Mouse (Mus musculus) kidney, adult 18-20 months (tissue): ENCODE data around the gene Slc17a5.
"Not testable (repeated sequence)": the region's sequence is repeated elsewhere in the genome, so short reads cannot be mapped to it uniquely, and the experiment has no call there.

Experiments used
- DNase-seq: peaks from one replicate; pipeline ENCODE4 v3.0.0; 2021

Gene Slc17a5

DNA sequence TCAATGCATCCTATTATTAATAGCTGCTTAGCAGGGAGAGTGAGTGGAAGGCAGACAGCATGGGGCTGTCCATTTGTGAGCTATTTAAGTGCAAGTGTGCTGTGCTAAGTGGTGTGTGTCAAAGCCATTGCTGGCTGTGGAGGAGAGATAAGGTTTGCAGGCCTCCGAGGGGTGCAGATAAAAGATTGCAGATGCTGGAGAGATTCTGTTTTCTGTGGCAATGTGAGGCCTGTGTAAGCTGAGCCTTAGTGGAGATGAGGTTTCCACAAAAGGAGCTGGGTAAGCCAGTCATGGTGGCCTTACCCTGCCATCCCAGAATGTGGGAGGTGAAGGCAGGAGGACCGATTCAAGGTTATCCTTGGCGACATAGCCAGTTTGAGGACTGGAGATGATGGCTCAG is 71.7 kb downstream of the Slc17a5 start:
- DNase-seq: no peak

DNA sequence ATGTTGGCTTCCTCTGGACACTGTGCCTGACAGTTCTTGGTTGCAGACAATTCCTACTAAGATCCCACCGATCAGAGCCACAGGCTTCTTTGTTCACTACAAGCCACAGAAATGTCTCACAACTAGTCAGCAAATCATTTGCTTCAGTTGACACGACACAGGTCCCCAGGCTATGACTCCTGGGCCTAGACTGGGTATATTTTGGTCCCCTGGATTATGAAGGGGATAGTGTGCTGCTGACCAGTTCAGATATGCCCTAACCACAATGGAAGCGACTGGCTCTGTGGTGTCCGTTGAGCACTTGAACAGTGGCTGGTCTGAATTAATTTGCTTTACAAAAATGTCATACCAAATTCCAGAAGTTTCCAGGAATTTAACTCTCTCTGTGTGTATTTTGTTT is 73.2 kb downstream of the Slc17a5 start:
- DNase-seq: no peak

DNA sequence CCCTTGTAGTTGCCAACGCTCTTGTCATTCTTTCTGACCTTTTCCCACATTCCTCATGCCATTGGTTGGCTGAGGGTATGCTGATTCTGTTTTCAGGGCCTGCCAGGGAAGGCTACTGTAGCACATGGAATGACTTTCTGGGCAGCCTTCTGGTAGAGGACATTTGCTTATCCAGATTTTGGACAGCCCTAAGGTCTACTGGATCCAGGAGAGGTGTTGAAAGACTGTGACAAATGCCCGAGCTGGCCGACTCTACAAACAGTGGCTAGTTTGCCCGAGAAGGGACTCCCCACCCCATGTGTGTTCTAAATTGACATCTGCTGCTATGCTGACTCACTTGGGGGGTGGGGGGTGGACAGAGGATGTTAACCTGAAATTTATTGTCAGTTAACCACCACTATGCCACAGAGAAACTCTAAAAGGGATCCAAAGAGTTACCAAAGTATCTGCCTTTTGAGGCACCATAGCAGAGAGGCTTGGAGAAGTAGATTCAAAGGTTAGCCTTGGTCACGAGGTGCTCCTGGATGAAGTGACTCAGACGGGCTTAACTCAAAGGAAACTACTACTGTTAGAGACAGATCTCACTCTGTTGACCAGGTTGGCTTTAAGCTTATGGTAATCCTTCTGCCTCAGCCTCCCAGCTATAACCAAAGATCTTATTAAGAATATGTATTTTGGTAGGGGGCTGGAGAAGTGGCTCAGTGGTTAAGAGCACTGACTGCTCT is 73.9 kb downstream of the Slc17a5 start:
- no peak for DNase-seq

DNA sequence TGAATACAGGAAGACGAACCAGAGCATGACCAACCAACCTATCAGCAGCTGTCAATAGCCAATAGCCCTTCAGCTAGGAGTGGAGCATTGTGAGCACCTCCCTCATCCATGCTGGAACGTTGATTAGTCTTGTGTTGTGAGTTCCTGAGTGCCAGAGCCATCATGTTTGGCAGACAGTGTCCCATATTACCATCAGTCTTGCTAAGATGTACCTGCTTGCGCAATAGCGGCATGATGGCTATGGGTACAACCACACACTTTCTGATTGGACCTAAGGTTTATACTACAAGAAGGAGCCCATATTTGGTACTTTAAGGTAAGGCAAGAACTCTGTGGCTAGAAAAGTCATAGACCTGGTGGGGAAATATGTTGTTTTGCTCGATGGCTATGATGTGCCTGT is 76.1 kb downstream of the Slc17a5 start:
- no peak for DNase-seq

DNA sequence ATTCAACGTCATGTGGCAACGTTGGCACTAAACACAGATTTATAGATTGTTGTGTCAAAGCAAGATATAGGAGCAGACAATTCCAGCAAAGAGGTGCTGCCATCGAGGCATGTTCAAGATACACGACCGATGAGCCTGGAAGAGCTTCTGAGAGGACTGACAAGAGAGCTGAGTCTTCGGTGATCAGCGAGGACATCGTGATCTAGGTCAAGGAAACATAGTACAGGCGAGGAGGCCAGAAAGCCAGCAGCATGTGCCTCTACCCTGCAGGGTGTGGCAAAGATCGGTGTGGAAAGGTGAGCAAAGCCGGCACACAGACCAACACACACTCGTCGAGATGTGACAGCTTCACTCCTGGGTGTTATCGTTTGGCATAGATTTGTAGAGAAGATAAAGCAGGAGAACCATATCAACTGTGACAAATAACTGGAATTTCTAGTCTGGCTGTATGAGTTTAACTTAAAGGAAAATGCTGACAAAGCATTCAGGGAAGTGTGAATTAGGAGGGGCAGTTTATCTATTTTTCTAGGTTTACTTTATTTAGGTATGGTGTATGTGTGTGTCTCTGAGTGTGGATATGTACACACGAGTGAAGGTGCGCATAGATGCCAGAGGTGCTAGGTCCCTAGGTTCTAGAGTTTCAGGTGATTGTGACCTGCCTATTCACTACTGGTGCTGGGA is 79.6 kb downstream of the Slc17a5 start:
- DNase-seq: no peak

DNA sequence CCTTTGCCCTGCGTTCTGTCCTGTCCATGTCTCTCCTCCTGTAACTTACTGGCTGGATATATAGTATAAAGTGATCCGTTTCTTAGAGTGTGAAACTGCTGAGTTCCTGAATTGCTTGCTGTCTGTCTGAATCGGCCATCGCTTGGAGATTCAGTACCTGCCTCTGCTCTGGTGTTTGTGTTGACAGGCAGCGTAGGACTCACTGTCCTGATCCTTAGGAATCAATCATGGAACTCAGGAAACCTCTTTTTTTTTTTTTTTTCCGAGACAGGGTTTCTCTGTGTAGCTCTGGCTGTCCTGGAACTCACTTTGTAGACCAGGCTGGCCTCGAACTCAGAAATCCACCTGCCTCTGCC is 81.1 kb downstream of the Slc17a5 start:
- no peak for DNase-seq

DNA sequence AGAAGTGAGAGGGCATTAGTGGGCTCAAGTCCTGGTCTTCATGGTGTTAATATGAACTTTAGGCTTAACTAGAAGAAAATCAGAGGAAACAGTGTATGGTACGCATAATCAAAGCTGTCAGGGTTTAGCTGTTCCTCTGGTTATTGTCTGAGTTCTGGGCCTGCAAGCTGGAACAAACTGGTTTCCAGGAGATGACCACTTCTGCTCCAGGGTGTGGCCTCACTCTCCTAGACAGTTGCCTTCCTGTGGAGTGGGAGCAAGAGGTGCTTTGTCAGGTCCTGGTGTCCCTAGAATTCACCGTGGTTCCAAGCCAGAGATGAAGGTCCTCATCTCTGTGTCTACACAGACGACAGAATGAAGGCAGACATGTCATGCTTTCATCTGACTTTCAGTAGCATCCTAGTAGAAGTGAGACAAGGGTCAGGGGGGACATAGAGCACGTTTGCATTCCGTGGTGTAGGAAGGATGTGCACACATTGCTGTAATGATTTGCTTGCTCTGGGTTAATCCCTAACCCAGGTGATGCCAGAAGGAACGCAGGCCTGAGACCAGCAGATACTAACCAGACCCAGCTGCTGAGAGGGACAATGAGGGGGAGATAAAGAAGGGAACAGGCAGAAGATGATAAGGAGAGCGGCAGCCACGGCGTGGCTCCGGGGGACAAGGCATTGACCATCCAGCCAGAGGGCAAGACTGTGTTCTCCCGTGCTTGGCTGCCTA is 81.7 kb downstream of the Slc17a5 start:
- peak; percentile 67 for DNase-seq

DNA sequence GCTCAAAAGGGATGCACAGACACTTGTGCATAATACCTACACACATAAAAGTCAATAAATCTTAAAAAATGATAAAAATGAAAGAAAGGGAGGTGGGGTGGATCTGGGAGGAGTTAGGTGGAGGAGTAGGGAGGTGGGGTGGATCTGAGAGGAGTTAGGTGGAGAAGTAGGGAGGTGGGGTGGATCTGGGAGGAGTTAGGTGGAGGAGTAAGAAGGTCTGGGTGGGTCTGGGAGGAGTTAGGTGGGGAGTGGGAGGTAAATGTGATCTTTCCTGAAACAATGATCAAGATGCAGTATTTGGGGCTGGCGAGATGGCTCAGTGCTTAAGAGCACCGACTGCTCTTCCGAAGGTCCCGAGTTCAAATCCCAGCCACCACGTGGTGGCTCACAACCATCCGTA is 82.6 kb downstream of the Slc17a5 start:
- DNase-seq: no peak

DNA sequence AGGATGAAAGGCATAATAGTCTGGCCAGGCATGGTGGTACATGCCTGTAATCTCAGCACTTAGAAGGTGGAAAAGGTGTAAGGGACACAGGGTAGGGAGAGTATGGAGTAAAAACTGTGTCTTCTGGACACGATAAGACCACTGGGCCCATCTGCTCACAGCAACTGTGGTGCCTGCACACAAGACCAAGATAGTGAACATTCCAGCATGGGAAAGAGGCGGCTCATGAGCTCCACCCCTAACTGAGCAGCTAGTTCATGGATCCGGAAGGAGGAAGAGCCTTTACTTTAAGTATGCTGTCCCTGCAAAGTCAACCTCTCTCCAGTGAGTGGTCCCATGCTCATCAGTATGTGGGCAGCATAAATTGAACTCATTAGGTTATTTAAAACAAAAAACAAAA is 83.2 kb downstream of the Slc17a5 start:
- DNase-seq: no peak

DNA sequence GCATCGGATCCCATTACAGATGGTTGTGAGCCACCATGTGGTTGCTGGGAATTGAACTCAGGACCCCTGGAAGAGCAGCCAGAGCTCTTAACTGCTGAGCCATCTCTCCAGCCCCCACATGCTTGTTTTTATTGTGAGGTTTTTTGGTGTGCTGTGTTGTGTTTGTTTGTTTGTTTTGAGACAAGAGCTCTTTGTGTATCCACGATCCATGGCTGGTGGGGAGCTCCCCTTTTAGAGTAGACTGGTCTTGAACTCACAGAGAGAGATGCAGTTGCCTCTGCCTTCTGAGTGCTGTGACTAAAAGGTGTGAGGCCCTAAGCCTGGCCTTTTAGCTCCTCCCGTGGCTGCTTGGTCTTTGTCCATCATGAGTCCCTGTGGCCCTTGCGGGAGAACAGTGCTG is 83.7 kb downstream of the Slc17a5 start:
- no peak for DNase-seq

DNA sequence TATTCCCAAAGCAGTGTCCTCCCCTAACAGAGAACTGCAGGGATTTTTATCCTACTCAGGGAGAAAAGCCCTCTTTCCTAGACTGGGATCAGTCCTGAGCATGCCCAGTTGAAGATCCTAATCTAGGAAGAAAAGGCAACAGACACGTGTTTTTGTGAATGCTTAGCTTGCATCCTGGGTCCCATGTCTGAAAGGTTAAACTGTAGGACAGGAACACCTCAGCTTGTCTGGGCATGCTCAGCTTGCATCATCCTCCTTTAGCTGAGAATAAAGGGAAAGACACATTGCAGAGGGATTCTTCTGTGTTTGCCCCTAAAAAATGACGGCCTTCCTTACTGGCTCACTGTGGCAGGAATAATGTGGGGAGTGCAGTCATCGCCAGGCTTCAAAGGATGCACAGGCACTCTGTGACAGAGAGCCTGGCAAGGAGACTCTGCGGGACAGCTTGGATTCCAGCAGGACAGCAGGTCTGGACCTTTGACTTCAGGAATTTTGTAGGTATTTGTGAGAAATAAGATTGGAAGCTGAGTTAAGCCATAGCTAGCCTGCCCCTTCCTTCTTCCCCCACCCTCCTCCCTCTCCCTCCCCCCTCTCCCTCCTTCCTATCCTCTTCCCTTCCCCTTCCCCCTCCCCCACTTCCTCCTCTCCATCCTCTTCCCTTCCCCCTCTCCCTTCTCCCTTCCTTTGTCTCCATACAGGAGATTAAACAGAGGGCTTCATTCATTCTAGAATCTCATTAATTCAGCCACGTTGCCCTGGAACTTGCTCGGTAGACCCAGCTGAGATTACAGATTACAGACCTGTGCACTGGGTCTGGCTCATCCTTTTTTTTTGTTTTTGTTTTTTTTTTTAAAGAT is 84.4 kb downstream of the Slc17a5 start:
- DNase-seq: no peak

DNA sequence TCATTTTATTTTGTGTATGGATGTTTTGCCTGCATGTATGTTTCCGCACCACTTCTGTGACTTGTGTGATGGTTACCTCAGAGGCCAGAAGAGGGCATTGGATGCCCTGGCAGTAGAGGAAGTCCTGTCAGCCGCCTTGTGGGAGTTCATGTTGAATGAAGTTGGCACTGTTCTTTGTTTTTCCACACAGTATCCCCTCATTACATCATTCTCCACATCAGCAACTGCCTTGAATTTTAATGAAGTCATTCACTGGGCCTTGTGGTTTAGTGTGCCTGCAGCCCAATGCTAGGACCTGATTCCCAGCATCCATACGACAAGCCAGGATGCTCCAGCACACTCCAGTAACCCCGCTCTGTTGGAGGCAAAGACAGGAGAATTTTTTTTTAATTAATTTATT is 86.6 kb downstream of the Slc17a5 start:
- no peak for DNase-seq

DNA sequence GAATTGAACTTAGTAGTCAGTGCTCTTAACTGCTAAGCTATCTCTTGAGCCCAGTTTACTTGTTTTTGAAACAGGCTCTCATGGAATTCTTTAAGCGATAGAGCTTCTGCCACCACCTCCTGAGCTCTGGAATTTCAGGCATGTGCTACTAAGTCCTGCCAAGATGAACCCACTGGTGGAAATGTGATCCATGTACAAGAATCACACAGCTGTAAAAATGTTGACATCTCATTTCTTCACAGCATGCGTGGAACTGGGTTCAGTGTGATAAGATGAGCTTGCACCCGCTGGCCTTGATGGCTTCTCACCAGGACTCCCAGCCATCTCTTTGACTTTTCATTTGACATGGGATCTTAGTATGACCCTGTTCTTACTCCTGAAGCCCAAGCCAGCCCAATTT is 87.5 kb downstream of the Slc17a5 start:
- DNase-seq: no peak

DNA sequence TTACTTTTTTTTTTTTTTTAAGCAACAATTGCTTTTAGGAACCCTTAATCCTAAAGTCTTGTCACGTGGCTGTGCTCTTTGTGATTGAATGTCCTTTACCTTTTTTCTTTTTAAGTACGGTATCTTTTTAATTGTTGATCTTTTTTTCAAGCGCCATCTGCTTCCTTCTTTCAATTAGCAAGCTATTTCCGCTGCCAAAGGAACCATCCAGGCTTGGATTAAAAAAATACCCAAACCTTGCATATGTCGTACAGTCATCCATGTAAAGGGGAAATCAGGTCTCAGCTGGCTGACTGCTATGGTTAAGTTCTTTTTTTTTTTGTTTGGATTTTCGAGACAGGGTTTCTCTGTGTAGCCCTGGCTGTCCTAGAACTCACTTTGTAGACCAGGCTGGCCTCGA is 94.7 kb downstream of the Slc17a5 start:
- DNase-seq: no peak

DNA sequence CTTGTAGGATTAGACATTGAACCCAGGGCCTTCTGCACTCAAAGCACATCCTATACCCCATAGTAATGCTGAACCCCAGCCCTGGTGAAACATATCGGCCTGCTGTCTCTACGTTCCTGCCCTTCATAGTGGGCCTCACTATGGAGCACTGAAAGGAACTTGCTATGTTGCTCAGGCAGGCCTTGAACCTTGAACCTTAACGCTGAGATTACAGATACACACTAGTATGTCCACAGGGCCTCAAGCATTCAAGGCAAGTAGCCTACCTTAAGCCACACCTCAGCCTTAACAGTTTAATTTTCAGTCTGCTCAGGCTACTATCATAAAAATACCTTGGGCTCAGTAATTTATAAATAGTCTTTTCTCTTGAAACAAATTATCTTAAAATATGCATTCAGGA is 95.6 kb downstream of the Slc17a5 start:
- DNase-seq: no peak

DNA sequence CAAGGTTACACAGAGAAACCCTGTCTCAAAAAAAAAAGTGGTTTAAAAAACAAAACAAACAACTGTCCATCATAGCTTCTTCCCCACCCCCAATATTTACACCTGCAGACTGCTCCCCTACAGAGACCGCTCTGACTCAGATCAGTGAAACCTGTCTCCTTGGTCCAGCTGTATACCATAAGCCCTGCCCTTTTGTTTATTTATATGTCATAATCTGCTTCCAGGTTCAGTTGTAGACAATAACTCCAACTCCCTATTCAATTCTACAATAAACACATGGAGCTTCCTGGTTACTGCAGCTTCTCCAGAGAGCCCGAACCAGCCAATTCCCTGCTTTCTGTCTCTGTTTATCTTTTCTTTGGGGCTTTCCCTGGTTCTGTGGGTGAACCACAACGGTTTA is 96.7 kb downstream of the Slc17a5 start:
- no peak for DNase-seq

DNA sequence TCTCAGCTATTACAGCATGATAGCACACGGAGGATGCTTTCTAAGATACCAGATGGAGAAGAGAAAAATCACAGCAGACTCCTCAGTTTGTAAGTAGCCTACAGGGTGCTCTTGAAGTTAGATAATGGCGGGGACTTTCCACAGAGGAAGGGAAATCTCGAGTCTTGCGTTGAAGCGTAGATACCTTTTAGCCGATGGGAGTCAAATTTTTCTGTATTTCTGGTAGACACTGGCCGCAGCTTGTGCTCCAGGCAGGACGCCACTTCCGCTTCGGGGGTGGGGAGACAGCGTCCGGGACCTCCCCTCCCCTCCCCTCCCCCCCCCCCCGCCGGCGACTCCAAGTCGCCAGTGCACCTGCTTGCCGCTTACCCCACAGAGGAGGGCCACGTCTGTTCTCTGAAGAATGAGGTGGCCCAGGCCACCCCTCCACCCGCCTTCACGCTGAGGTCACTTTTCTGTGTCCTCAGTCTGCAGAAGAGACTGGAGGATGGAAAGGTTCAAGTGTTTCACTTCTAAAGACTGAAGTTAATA is 98.9 kb downstream of the Slc17a5 start, which contains the start of gene Eef1a1:
Gene Eef1a1 (minus strand): TSS at position 262 of the 531 bp plus-strand sequence.
- peak; percentile 76 for DNase-seq

DNA sequence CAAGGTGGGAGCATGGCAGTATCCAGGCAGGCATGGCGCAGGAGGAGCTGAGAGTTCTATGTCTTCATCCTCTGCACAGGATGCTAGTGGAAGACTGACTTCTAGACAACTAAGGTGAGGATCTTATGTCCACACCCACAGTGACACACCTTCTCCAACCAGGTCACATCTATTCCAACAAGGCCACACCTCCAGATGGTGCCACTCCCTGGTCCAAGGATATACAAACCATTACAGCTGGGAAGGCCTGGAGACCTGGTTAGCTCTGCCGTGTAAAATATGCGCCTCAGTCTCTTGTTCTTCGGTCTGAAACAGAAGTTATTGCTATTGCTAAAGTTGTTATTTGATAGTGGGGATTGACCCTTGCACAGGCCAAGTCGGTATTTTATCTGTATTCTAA is 99.8 kb downstream of the Slc17a5 start:
- DNase-seq: not testable (repeated sequence)
